Comparison of ENCODE assay signal across 30 mouse cellular contexts in genomic region chr7:30992148-30992547, GRCm38 (mm10). TPM values are rescaled to one million over a fixed set of nuclear protein-coding genes. Genes with fewer than 3 reads are reported as not detected.
DNase-seq lines count a peak whose midpoint lies in the region; ATAC-seq and TF ChIP-seq lines count a peak whose summit lies in the region.
"Had no signal": no experiment of that assay in that cellular context is flagged by ENCODE, and none has a peak within 500 bp of the region (broad histone marks: within the 10 kb centered on the region; RNA-seq: fewer than 3 reads in every experiment).

No protein-coding gene starts in this region.

- H3K9me3 ChIP-seq in MEL (replicated peaks; ENCODE audit: insufficient read depth, low read length) = no peaks in the 10 kb centered on the region
- no peaks in the 10 kb centered on the region for H3K9me3 ChIP-seq in intestine, embryonic 15.5 days
- H3K9me3 ChIP-seq in intestine, postnatal 0 days (ENCODE audit: control insufficient read depth) = no peaks in the 10 kb centered on the region
- peaks cover 7% of the 10 kb centered on the region; the same call in 1 of the 2 replicates for H3K9me3 ChIP-seq in embryonic facial prominence, embryonic 10.5 days
- no peaks in the 10 kb centered on the region for H3K9me3 ChIP-seq in hindbrain, embryonic 11.5 days (ENCODE audit: control insufficient read depth, low read length)
- H3K9me3 ChIP-seq: embryonic facial prominence, embryonic 13.5 days; G1E had no signal

- 79% methylated on average over 5 of the region's 5 CpGs for WGBS in intestine, embryonic 15.5 days
- 66% methylated on average over 5 of the region's 5 CpGs for WGBS in intestine, postnatal 0 days
- 84% methylated on average over 5 of the region's 5 CpGs for WGBS in embryonic facial prominence, embryonic 10.5 days
- whole genome bisulfite sequencing in hindbrain, embryonic 11.5 days = 81% methylated on average over 5 of the region's 5 CpGs

- peaks cover 0 to 1% of the 10 kb centered on the region in 2 experiments; a peak in 1 of 4 replicates for H3K27me3 ChIP-seq in MEL (ENCODE audit: control insufficient read depth in 1 of 2, insufficient read depth in 2 of 2, low read length in 2 of 2)
- H3K27me3 ChIP-seq in intestine, embryonic 15.5 days (replicated peaks) = no peaks in the 10 kb centered on the region
- no peaks in the 10 kb centered on the region for H3K27me3 ChIP-seq in intestine, postnatal 0 days (replicated peaks; ENCODE audit: control insufficient read depth, insufficient read depth, low read length)
- no peaks in the 10 kb centered on the region for H3K27me3 ChIP-seq in embryonic facial prominence, embryonic 10.5 days (replicated peaks; ENCODE audit: low read depth, poor library complexity, severe bottlenecking)
- H3K27me3 ChIP-seq in hindbrain, embryonic 11.5 days (ENCODE audit: control insufficient read depth, insufficient read depth, low read length) = no peaks in the 10 kb centered on the region
- H3K27me3 ChIP-seq: embryonic facial prominence, embryonic 13.5 days; embryonic facial prominence, embryonic 15.5 days; forebrain, embryonic 12.5 days; Patski had no signal

- no peak overlapping the region for H3K9ac ChIP-seq in MEL (ENCODE audit: control insufficient read depth, low read depth, low read length, poor library complexity, severe bottlenecking)
- H3K9ac ChIP-seq in intestine, embryonic 15.5 days = no peak overlapping the region
- no peak overlapping the region for H3K9ac ChIP-seq in intestine, postnatal 0 days (ENCODE audit: low read depth, low read length)
- no peak overlapping the region for H3K9ac ChIP-seq in hindbrain, embryonic 11.5 days (ENCODE audit: low read depth, low read length)
- H3K9ac ChIP-seq: embryonic facial prominence, embryonic 13.5 days; embryonic facial prominence, embryonic 15.5 days; forebrain, embryonic 12.5 days; forebrain, postnatal 0 days had no signal

- no peak for TF ChIP-seq RAD21 in MEL (IDR thresholded peaks at IDR 0.05; ENCODE audit: low read depth, low read length)

- no peak for TF ChIP-seq POLR2A in MEL (IDR thresholded peaks at IDR 0.05; ENCODE audit: control insufficient read depth in 1 of 2, insufficient read depth in 1 of 2, low read depth in 1 of 2, low read length in 2 of 2, poor library complexity in 1 of 2)

- H3K36me3 ChIP-seq in MEL (ENCODE audit: control insufficient read depth in 1 of 2, insufficient read depth in 2 of 2, low read length in 2 of 2) = peaks cover 0 to 8% of the 10 kb centered on the region in 2 experiments; a peak in 2 of 4 replicates
- H3K36me3 ChIP-seq in intestine, embryonic 15.5 days = no peaks in the 10 kb centered on the region
- no peaks in the 10 kb centered on the region for H3K36me3 ChIP-seq in intestine, postnatal 0 days (ENCODE audit: control insufficient read depth, insufficient read depth)
- no peaks in the 10 kb centered on the region for H3K36me3 ChIP-seq in embryonic facial prominence, embryonic 10.5 days (replicated peaks)
- H3K36me3 ChIP-seq in hindbrain, embryonic 11.5 days (ENCODE audit: control insufficient read depth, insufficient read depth, low read length) = no peaks in the 10 kb centered on the region
- H3K36me3 ChIP-seq: embryonic facial prominence, embryonic 13.5 days; embryonic facial prominence, embryonic 15.5 days; forebrain, embryonic 10.5 days; forebrain, embryonic 12.5 days; G1E had no signal

- peak; percentile 47 to 76; a peak in 3 of 4 replicates for TF ChIP-seq EP300 in MEL (IDR thresholded peaks at IDR 0.05; ENCODE audit: low read depth in 1 of 2, low read length in 2 of 2)

- H3K4me2 ChIP-seq in intestine, embryonic 15.5 days (replicated peaks) = no peak overlapping the region
- no peak overlapping the region for H3K4me2 ChIP-seq in intestine, postnatal 0 days (replicated peaks; ENCODE audit: low read depth)
- H3K4me2 ChIP-seq in hindbrain, embryonic 11.5 days (replicated peaks; ENCODE audit: low read depth, low read length) = no peak overlapping the region
- H3K4me2 ChIP-seq: embryonic facial prominence, embryonic 13.5 days; embryonic facial prominence, embryonic 15.5 days; forebrain, embryonic 12.5 days had no signal

- H3K79me2 ChIP-seq in MEL (ENCODE audit: control insufficient read depth, insufficient read depth, low read length, poor library complexity) = no peaks in the 10 kb centered on the region

- no peak overlapping the region for H3K27ac ChIP-seq in MEL (ENCODE audit: control insufficient read depth, low read depth, low read length)
- H3K27ac ChIP-seq in intestine, embryonic 15.5 days = no peak overlapping the region
- no peak overlapping the region for H3K27ac ChIP-seq in intestine, postnatal 0 days (ENCODE audit: low read depth, low read length)
- no peak overlapping the region for H3K27ac ChIP-seq in embryonic facial prominence, embryonic 10.5 days (replicated peaks)
- H3K27ac ChIP-seq in hindbrain, embryonic 11.5 days (ENCODE audit: low read depth, low read length) = no peak overlapping the region
- H3K27ac ChIP-seq: embryonic facial prominence, embryonic 13.5 days; embryonic facial prominence, embryonic 15.5 days; forebrain, embryonic 10.5 days; forebrain, embryonic 12.5 days had no signal

- TF ChIP-seq CTCF in MEL (IDR thresholded peaks at IDR 0.05 in 2 of 3, conservative IDR thresholded peaks at IDR 0.05 in 1 of 3; ENCODE audit: control insufficient read depth in 1 of 3, insufficient read depth in 1 of 3, low read depth in 2 of 3, low read length in 3 of 3, poor library complexity in 1 of 3, severe bottlenecking in 1 of 3) = no peak
- no peak for TF ChIP-seq CTCF in intestine, postnatal 0 days (IDR thresholded peaks at IDR 0.05; ENCODE audit: low read depth)

- H3K4me1 ChIP-seq in MEL (ENCODE audit: control insufficient read depth in 1 of 2, insufficient read depth in 2 of 2, low read length in 2 of 2) = peaks cover 2 to 5% of the 10 kb centered on the region in 2 experiments; a peak in 2 of 4 replicates
- H3K4me1 ChIP-seq in intestine, embryonic 15.5 days (replicated peaks) = no peaks in the 10 kb centered on the region
- H3K4me1 ChIP-seq in intestine, postnatal 0 days (replicated peaks; ENCODE audit: control insufficient read depth, insufficient read depth, low read length) = no peaks in the 10 kb centered on the region
- no peaks in the 10 kb centered on the region for H3K4me1 ChIP-seq in embryonic facial prominence, embryonic 10.5 days
- no peaks in the 10 kb centered on the region for H3K4me1 ChIP-seq in hindbrain, embryonic 11.5 days (replicated peaks; ENCODE audit: control insufficient read depth, insufficient read depth, low read length)
- H3K4me1 ChIP-seq: forebrain, embryonic 10.5 days; forebrain, embryonic 12.5 days had no signal

- 0 out of 2 replicates have a peak, but pooled peaks have one; percentile 25 for ATAC-seq in intestine, embryonic 15.5 days
- 0 out of 2 replicates have a peak, but pooled peaks have one; percentile 19 for ATAC-seq in intestine, postnatal 0 days
- no peak for ATAC-seq in hindbrain, embryonic 11.5 days (ENCODE audit: low FRiP score)
- ATAC-seq: activated CD4-positive, CD25-positive, alpha-beta regulatory T cell, adult 4 months; CD4-positive, CD25-positive, alpha-beta regulatory T cell, adult 4 months; forebrain, embryonic 14.5 days; forebrain, postnatal 0 days; Patski had no signal

- no peak overlapping the region for H3K4me3 ChIP-seq in MEL (ENCODE audit: control insufficient read depth in 1 of 2, insufficient read depth in 1 of 2, low read depth in 2 of 2, low read length in 2 of 2)
- no peak overlapping the region for H3K4me3 ChIP-seq in intestine, embryonic 15.5 days (replicated peaks)
- no peak overlapping the region for H3K4me3 ChIP-seq in intestine, postnatal 0 days (ENCODE audit: low read depth, low read length)
- no peak overlapping the region for H3K4me3 ChIP-seq in embryonic facial prominence, embryonic 10.5 days
- H3K4me3 ChIP-seq in hindbrain, embryonic 11.5 days (ENCODE audit: low read depth, low read length) = no peak overlapping the region
- H3K4me3 ChIP-seq: embryonic facial prominence, embryonic 13.5 days; embryonic facial prominence, embryonic 15.5 days; erythroblast, embryonic 14.5 days; forebrain, embryonic 10.5 days; forebrain, embryonic 12.5 days had no signal

- DNase-seq in 416B (ENCODE audit: low read depth) = peak; percentile 25
- DNase-seq in MEL (ENCODE audit: low read depth, low spot score) = peak; percentile 66
- no peak for DNase-seq in embryonic facial prominence, embryonic 10.5 days (ENCODE audit: low spot score)
- no peak for DNase-seq in ovary, postnatal 14 days (ENCODE audit: low spot score)
- DNase-seq in lung, adult 18-20 months = no peak
- DNase-seq in hindbrain, embryonic 11.5 days (ENCODE audit: low spot score) = no peak
- DNase-seq: adrenal gland, adult 8-10 months; adrenal gland, postnatal 14 days; adrenal gland, postnatal 36 days; cerebellum, adult 11-12 months; cerebellum, adult 2 months; cerebellum, adult 9-10 months; cerebellum, postnatal 10 days; cerebellum, postnatal 25 days; forebrain, postnatal 0 days had no signal

RNA-seq across cellular contexts. Expression of gene Fam187b, which starts 18.6 kb away (rescaled TPM):
- total RNA-seq in MEL (2012; rRNA removed) = not detected in 2 replicates
- polyA plus RNA-seq in MEL (2012; ENCODE audit: insufficient read depth in 1 of 2, insufficient read length in 2 of 2, low read depth in 1 of 2, low replicate concordance in 2 of 2, missing spikeins in 1 of 2) = not detected
- polyA plus RNA-seq in intestine, embryonic 15.5 days (2015; fragmentation: Nextera tagmentation; extraction: Ambion mirVana) = 10.1 and 11.4 TPM in 2 replicates
- polyA plus RNA-seq in intestine, postnatal 0 days (2015; fragmentation: Nextera tagmentation; extraction: Ambion mirVana) = 10.4 and 12.0 TPM in 2 replicates
- 2.9 and 3.3 TPM in 2 replicates for polyA plus RNA-seq in embryonic facial prominence, embryonic 10.5 days (2016; fragmentation: Nextera tagmentation; extraction: Ambion mirVana)
- polyA plus RNA-seq in hindbrain, embryonic 11.5 days (2014; fragmentation: Nextera tagmentation; extraction: Ambion mirVana) = 0.59 and 1.1 TPM in 2 replicates
- total RNA-seq: CH12.LX had no signal
- polyA plus RNA-seq: erythroblast, embryonic 14.5 days had no signal

RNA-seq across cellular contexts. Expression of gene Lsr, which starts 18.9 kb away (rescaled TPM):
- not detected in 2 replicates for total RNA-seq in MEL (2012; rRNA removed)
- polyA plus RNA-seq in MEL (2012; ENCODE audit: insufficient read depth in 1 of 2, insufficient read length in 2 of 2, low read depth in 1 of 2, low replicate concordance in 2 of 2, missing spikeins in 1 of 2) = under 1 TPM in 1 of 2 experiments, not detected in 1; 0.22 TPM
- 146 and 163 TPM in 2 replicates for polyA plus RNA-seq in intestine, embryonic 15.5 days (2015; fragmentation: Nextera tagmentation; extraction: Ambion mirVana)
- 110 and 118 TPM in 2 replicates for polyA plus RNA-seq in intestine, postnatal 0 days (2015; fragmentation: Nextera tagmentation; extraction: Ambion mirVana)
- 33.1 and 33.4 TPM in 2 replicates for polyA plus RNA-seq in embryonic facial prominence, embryonic 10.5 days (2016; fragmentation: Nextera tagmentation; extraction: Ambion mirVana)
- polyA plus RNA-seq in hindbrain, embryonic 11.5 days (2014; fragmentation: Nextera tagmentation; extraction: Ambion mirVana) = 12.8 and 13.4 TPM in 2 replicates
- polyA plus RNA-seq: G1E had no signal

RNA-seq across cellular contexts. Expression of gene Usf2, which starts 35.5 kb away (rescaled TPM):
- 34.4 and 43.0 TPM in 2 replicates for total RNA-seq in MEL (2012; rRNA removed)
- polyA plus RNA-seq in MEL (2012; ENCODE audit: insufficient read depth in 1 of 2, insufficient read length in 2 of 2, low read depth in 1 of 2, low replicate concordance in 2 of 2, missing spikeins in 1 of 2) = 100 to 1,000 TPM in 1 of 2 experiments, not detected in 1; 144 TPM
- 17.5 and 18.1 TPM in 2 replicates for polyA plus RNA-seq in intestine, embryonic 15.5 days (2015; fragmentation: Nextera tagmentation; extraction: Ambion mirVana)
- polyA plus RNA-seq in intestine, postnatal 0 days (2015; fragmentation: Nextera tagmentation; extraction: Ambion mirVana) = 13.3 and 15.0 TPM in 2 replicates
- 25.1 and 29.6 TPM in 2 replicates for polyA plus RNA-seq in embryonic facial prominence, embryonic 10.5 days (2016; fragmentation: Nextera tagmentation; extraction: Ambion mirVana)
- polyA plus RNA-seq in hindbrain, embryonic 11.5 days (2014; fragmentation: Nextera tagmentation; extraction: Ambion mirVana) = 23.5 and 25.4 TPM in 2 replicates

RNA-seq across cellular contexts. Expression of gene Hamp, which starts 48.3 kb away (rescaled TPM):
- total RNA-seq in MEL (2012; rRNA removed) = not detected in 2 replicates
- not detected for polyA plus RNA-seq in MEL (2012; ENCODE audit: insufficient read depth in 1 of 2, insufficient read length in 2 of 2, low read depth in 1 of 2, low replicate concordance in 2 of 2, missing spikeins in 1 of 2)
- polyA plus RNA-seq in intestine, embryonic 15.5 days (2015; fragmentation: Nextera tagmentation; extraction: Ambion mirVana) = 0.41 TPM in 1 of 2 replicates, not detected in the other
- 0.43 TPM in 1 of 2 replicates, not detected in the other for polyA plus RNA-seq in intestine, postnatal 0 days (2015; fragmentation: Nextera tagmentation; extraction: Ambion mirVana)
- polyA plus RNA-seq in embryonic facial prominence, embryonic 10.5 days (2016; fragmentation: Nextera tagmentation; extraction: Ambion mirVana) = not detected in 2 replicates
- polyA plus RNA-seq in hindbrain, embryonic 11.5 days (2014; fragmentation: Nextera tagmentation; extraction: Ambion mirVana) = not detected in 2 replicates
- total RNA-seq: CH12.LX; forebrain, postnatal 0 days; G1E had no signal
- polyA plus RNA-seq: activated CD4-positive, CD25-positive, alpha-beta regulatory T cell, adult 4 months; CD4-positive, CD25-positive, alpha-beta regulatory T cell, adult 4 months; cerebellum, adult 2 months; cortical plate, adult 2 months; embryonic facial prominence, embryonic 11.5 days; embryonic facial prominence, embryonic 13.5 days; embryonic facial prominence, embryonic 15.5 days; erythroblast, embryonic 14.5 days; forebrain, embryonic 10.5 days; forebrain, embryonic 12.5 days; forebrain, embryonic 14.5 days; forebrain, postnatal 0 days; G1E; Patski had no signal

RNA-seq across cellular contexts. Expression of gene Fxyd5, which starts 50.1 kb away (rescaled TPM):
- total RNA-seq in MEL (2012; rRNA removed) = 38.6 and 39.4 TPM in 2 replicates
- 10 to 100 TPM in 1 of 2 experiments, not detected in 1; 57.5 TPM for polyA plus RNA-seq in MEL (2012; ENCODE audit: insufficient read depth in 1 of 2, insufficient read length in 2 of 2, low read depth in 1 of 2, low replicate concordance in 2 of 2, missing spikeins in 1 of 2)
- polyA plus RNA-seq in intestine, embryonic 15.5 days (2015; fragmentation: Nextera tagmentation; extraction: Ambion mirVana) = 21.7 and 29.8 TPM in 2 replicates
- 18.2 and 19.3 TPM in 2 replicates for polyA plus RNA-seq in intestine, postnatal 0 days (2015; fragmentation: Nextera tagmentation; extraction: Ambion mirVana)
- 9.1 and 9.5 TPM in 2 replicates for polyA plus RNA-seq in embryonic facial prominence, embryonic 10.5 days (2016; fragmentation: Nextera tagmentation; extraction: Ambion mirVana)
- polyA plus RNA-seq in hindbrain, embryonic 11.5 days (2014; fragmentation: Nextera tagmentation; extraction: Ambion mirVana) = 12.3 and 14.1 TPM in 2 replicates

Comparison
In these comparisons a context has a peak if more than half of its experiments do, and no peak if none do; other contexts are left out.
1. DNase-seq: peak in 416B (single experiment) and MEL (single experiment); none in embryonic facial prominence, embryonic 10.5 days (single experiment), ovary, postnatal 14 days (single experiment), lung, adult 18-20 months (0 of 2) and hindbrain, embryonic 11.5 days (single experiment).
2. RNA of gene Lsr, which starts 18.9 kb away (polyA plus RNA-seq): 146 to 163 TPM in intestine, embryonic 15.5 days, 110 to 118 TPM in intestine, postnatal 0 days, 33.1 to 33.4 TPM in embryonic facial prominence, embryonic 10.5 days and 12.8 to 13.4 TPM in hindbrain, embryonic 11.5 days; 0.22 TPM in MEL; every median in the first group is over 10 times any median in the second.